Mouse (Mus musculus) WW6 (cell line): ENCODE measurements around the gene Cypt4.
"Not testable (repeated sequence)": the region's sequence is repeated elsewhere in the genome, so short reads cannot be mapped to it uniquely, and the experiment has no call there.

Source experiments
- DNase-seq: peaks from one replicate; pipeline ENCODE4 v3.0.0-alpha.2; 2013; ENCODE audit warnings: low read depth, low spot score

The Cypt4 gene

DNA sequence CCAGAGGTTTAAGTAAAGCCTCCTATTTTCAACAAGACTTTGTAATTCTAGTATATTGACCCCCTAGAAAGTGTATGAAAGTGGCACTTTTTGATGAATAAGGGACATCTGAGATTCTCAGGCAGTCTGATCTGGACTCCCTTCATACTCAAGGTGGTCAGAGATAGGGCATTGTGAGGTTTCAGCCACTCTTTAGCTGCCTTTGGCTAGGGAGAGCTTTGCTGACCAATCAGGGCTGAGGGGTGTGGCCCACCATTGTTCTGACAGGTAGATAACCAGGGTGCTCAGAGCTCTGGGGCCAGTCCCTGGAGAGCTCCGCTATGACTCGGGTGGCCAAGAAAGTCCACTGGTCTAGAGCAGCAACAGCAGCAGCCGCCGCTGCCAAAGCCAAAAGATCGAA, at the start of gene Cypt4:
Cypt4 (plus strand) TSS at position 301 of the 400 bp plus-strand sequence.
- no peak for DNase-seq

DNA sequence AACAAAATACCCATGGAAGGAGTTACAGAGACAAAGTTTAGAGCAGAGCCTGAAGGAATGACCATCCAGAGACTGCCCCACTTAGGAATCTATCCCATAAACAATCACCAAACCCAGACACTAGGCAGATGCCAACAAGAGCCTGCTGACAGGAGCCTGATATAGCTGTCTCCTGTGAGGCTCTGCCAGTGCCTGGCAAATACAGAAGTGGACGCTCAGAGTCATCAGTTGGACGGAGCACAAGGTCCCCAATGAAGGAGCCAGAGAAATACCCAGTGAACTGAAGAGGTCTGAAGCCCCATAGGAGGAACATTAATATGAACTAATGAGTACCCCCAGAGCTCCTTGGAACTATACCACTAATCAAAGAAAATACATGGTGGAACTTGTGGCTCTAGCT, 12.3 kb downstream of the Cypt4 start:
- DNase-seq: not testable (repeated sequence)
